Mouse (Mus musculus) testis, adult 2 months (tissue): ENCODE data around the gene Hist1h4f.

Source experiments
- CTCF ChIP-seq: fragments of 200-500 bp; IDR thresholded peaks from 2 replicates; pipeline ENCODE4 v1.5.1; 2012; ENCODE audit warnings: low read depth, mild to moderate bottlenecking, inconsistent platforms, low read length, moderate library complexity; ENCODE audit not compliant: control insufficient read depth, insufficient read depth, insufficient replicate concordance
- POLR2A ChIP-seq: fragments of 200-500 bp; IDR thresholded peaks from 2 replicates; pipeline ENCODE4 v1.6.1; 2012; ENCODE audit warnings: low read depth, mild to moderate bottlenecking, inconsistent platforms, low read length, moderate library complexity; ENCODE audit not compliant: control insufficient read depth

- no peak for TF ChIP-seq CTCF
- TF ChIP-seq POLR2A: no peak
Measured at GRCm38 (mm10) chr13:23583387-23584068, 32.1 kb upstream of the Hist1h4f start.
